Mouse (Mus musculus) lung, postnatal 0 days (tissue): Measurements from ENCODE around the gene P4ha3.

Source experiments
- CTCF ChIP-seq: IDR thresholded peaks from 2 replicates; pipeline ENCODE4 v1.5.1; 2016; ENCODE audit warnings: antibody characterized with exemption, mild to moderate bottlenecking
- EP300 ChIP-seq: IDR thresholded peaks from 2 replicates; pipeline ENCODE4 v1.6.1; 2016; ENCODE audit warnings: antibody characterized with exemption, mild to moderate bottlenecking, control low read depth

DNA sequence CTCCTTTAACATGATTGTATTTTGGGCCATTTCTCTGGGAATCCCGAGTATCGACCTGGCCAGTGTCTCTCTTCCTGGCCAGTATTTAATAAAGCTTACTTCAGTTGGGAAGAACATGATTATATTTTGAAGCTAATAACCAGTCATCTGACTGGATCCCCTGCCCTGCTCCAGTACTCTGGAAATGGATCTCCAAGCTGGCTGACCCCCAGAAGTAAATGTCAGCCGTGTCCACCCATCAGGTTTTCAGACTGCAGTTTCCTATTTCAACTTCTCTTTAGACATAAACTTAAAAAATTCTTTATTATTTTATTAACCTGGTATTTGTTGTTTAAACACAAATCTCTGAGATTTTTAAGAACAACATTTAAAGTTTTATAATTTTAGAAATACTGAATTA is 40.1 kb upstream of the P4ha3 start:
- TF ChIP-seq CTCF (no peak), EP300 (no peak)
